Mouse (Mus musculus) kidney, adult 2 months (tissue): Measurements from ENCODE around the gene Tnxb.

Source experiments
- CTCF ChIP-seq: fragments of 200-500 bp; conservative IDR thresholded peaks from 2 replicates; pipeline ENCODE4 v1.5.1; 2011; ENCODE audit warnings: low read depth, mild to moderate bottlenecking, control low read depth, low read length, moderate library complexity, mixed read lengths; ENCODE audit not compliant: insufficient read depth, insufficient read length
- POLR2A ChIP-seq: fragments of 200-500 bp; IDR thresholded peaks from one replicate; pipeline ENCODE4 v1.6.1; 2011; ENCODE audit warnings: low read depth, low read length, control low read depth

DNA sequence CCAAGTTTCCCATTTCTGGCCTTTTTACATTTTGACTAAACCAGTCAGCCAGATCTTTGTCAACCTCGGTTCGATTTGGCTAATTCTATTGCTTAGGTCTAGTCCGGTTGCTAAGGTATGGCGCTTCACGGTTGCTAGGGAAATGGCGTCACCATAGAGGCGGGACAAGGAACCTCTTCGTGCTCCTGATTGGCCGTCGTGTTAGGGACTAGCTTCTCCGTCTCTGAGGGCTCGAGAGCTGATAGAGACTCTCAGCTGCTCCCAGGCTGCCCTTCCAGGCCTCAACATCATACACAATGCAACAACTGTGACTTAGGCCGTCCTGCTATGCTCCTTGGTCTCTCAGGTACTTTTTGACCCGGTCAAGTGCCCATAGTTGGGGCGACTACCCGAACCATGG is 25.7 kb upstream of the Tnxb start, which contains the start of gene Fkbpl:
- TF ChIP-seq POLR2A (no peak), CTCF (no peak)
